Mouse (Mus musculus): ENCODE results near the gene Lep. TPM values are rescaled to one million over a fixed set of nuclear protein-coding genes. Genes with fewer than 3 reads are reported as not detected.

The Lep gene
- polyA plus RNA-seq, 1 experiment, result not detected

GRCm38 (mm10) chr6:29033981-29034646 lies 25.9 kb upstream of the Lep start:
- Histone ChIP-seq H3K27ac (ENCODE audit: insufficient read depth, low read length) (no peak overlapping the region), H3K4me3 (ENCODE audit: insufficient read depth, low read length) (no peak overlapping the region)
- TF ChIP-seq POLR2A (IDR thresholded peaks at IDR 0.05; ENCODE audit: extremely low read depth, insufficient read depth, low read length) (no peak), CTCF (IDR thresholded peaks at IDR 0.05; ENCODE audit: extremely low read depth, insufficient read depth, low read length) (no peak)

GRCm38 (mm10) chr6:29036698-29037097 lies 23.3 kb upstream of the Lep start:
- H3K27ac ChIP-seq (ENCODE audit: insufficient read depth, low read length), result no peak overlapping the region
- TF ChIP-seq CTCF (IDR thresholded peaks at IDR 0.05; ENCODE audit: extremely low read depth, insufficient read depth, low read length) (no peak), POLR2A (IDR thresholded peaks at IDR 0.05; ENCODE audit: extremely low read depth, insufficient read depth, low read length) (no peak)
- H3K4me3 ChIP-seq (ENCODE audit: insufficient read depth, low read length), result no peak overlapping the region
- H3K4me1 ChIP-seq (ENCODE audit: control insufficient read depth, insufficient read depth, low read length), result no peaks in the 10 kb centered on the region

More at GRCm38 (mm10) chr6:29033981-29034646, 25.9 kb upstream of the Lep start:
- H3K4me1 ChIP-seq (ENCODE audit: control insufficient read depth, insufficient read depth, low read length), result no peaks in the 10 kb centered on the region

DNA sequence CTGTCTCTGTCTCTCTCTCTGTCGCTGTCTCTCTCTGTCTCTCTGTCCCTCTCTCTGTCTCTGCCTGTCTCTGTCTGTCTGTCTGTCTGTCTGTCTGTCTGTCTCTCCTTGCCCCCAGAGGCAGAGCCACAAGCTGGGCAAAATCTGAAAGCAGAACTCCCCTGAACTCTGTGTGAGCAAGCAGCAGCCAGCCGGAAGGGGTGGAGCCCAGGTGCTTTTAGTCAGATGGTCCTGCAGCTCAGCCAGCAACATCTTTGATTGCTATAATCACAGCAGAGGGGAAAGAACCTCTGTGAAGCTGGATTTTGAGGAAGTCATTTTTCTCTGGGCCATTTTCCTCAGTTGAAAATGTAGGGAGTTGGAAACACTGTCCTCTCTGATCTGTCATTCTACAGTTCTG lies 19.8 kb upstream of the Lep start:
- TF ChIP-seq POLR2A (IDR thresholded peaks at IDR 0.05; ENCODE audit: extremely low read depth, insufficient read depth, low read length) (no peak), CTCF (IDR thresholded peaks at IDR 0.05; ENCODE audit: extremely low read depth, insufficient read depth, low read length) (no peak)
- Histone ChIP-seq H3K27ac (ENCODE audit: insufficient read depth, low read length) (no peak overlapping the region), H3K4me3 (ENCODE audit: insufficient read depth, low read length) (no peak overlapping the region), H3K4me1 (ENCODE audit: control insufficient read depth, insufficient read depth, low read length) (no peaks in the 10 kb centered on the region)

- Histone ChIP-seq H3K4me3 (ENCODE audit: insufficient read depth, low read length) (no peak overlapping the region), H3K27ac (ENCODE audit: insufficient read depth, low read length) (no peak overlapping the region), H3K4me1 (ENCODE audit: control insufficient read depth, insufficient read depth, low read length) (no peaks in the 10 kb centered on the region)
- no peak for TF ChIP-seq CTCF (IDR thresholded peaks at IDR 0.05; ENCODE audit: extremely low read depth, insufficient read depth, low read length)
- no peak for TF ChIP-seq POLR2A (IDR thresholded peaks at IDR 0.05; ENCODE audit: extremely low read depth, insufficient read depth, low read length)
Measured at GRCm38 (mm10) chr6:29044029-29044428, 16.0 kb upstream of the Lep start.

GRCm38 (mm10) chr6:29049926-29050325 lies 10.1 kb upstream of the Lep start:
- H3K4me1 ChIP-seq (ENCODE audit: control insufficient read depth, insufficient read depth, low read length), result no peaks in the 10 kb centered on the region
- no peak overlapping the region for H3K4me3 ChIP-seq (ENCODE audit: insufficient read depth, low read length)
- TF ChIP-seq POLR2A (IDR thresholded peaks at IDR 0.05; ENCODE audit: extremely low read depth, insufficient read depth, low read length) (no peak), CTCF (IDR thresholded peaks at IDR 0.05; ENCODE audit: extremely low read depth, insufficient read depth, low read length) (no peak)
- H3K27ac ChIP-seq (ENCODE audit: insufficient read depth, low read length), result no peak overlapping the region

DNA sequence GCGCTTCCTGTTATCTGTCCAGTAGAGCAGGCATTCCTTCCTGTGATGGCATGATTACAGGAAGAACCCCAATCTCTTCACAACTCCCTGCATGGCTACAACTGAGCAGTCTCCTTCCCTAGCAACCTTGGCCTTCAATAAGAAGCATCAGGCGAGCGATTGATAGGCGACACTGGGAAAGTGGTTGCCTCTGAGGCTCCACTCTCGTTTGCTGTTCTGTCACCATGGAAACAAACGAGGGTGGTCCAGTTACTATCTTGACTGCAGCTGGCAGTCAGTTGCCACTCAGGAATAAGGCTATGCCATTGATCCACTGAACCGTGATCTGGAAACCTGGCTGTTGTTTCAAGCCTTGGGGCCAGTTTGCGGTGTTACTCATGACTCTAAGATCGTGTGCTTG lies 7.8 kb upstream of the Lep start:
- TF ChIP-seq POLR2A (IDR thresholded peaks at IDR 0.05; ENCODE audit: extremely low read depth, insufficient read depth, low read length), result no peak
- no peak overlapping the region for H3K27ac ChIP-seq (ENCODE audit: insufficient read depth, low read length)

DNA sequence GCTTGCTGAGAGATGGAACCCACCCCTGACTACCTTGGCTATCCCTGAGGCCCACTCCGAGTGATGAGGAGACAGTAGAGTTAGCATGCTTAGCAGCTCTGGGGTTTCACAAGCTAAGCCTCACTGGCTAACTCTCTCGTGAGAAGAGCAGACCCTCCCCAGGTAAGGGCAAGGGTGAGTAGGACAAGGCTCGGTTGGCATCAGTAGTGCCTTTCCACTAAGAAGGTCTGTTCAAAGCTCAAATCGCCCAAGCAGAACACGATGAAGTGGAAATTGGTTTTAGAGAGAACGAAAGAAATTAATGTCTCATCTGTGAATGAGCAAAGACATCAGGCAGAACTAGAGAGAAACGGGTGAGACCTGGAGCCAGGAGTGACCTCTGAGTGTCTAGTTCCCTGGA lies 6.8 kb upstream of the Lep start:
- Histone ChIP-seq H3K4me1 (ENCODE audit: control insufficient read depth, insufficient read depth, low read length) (no peaks in the 10 kb centered on the region), H3K27ac (ENCODE audit: insufficient read depth, low read length) (no peak overlapping the region), H3K4me3 (ENCODE audit: insufficient read depth, low read length) (no peak overlapping the region)
- TF ChIP-seq CTCF (IDR thresholded peaks at IDR 0.05; ENCODE audit: extremely low read depth, insufficient read depth, low read length) (no peak), POLR2A (IDR thresholded peaks at IDR 0.05; ENCODE audit: extremely low read depth, insufficient read depth, low read length) (no peak)

More for the DNA sequence above, 7.8 kb upstream of the Lep start:
- no peak overlapping the region for H3K4me3 ChIP-seq (ENCODE audit: insufficient read depth, low read length)
- no peaks in the 10 kb centered on the region for H3K4me1 ChIP-seq (ENCODE audit: control insufficient read depth, insufficient read depth, low read length)

DNA sequence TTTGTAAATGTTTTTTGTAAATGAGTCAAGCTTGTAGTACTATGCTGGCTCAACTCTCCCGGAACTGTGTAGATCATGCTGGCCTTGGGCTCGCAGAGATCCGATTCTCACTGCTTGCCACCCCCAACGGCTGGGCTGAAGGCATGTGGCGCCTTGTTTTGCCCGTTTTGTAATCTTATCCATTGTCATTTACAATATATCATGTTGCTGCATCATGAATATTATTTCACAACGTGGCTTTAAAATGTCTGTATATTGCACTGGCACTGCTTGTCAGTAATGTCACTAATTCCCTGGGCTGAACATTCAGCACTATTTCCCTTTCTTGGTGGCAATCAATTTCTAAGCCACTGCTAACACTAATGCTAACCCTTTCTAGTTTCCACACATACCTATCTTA lies 3.6 kb upstream of the Lep start:
- TF ChIP-seq CTCF (IDR thresholded peaks at IDR 0.05; ENCODE audit: extremely low read depth, insufficient read depth, low read length), result no peak
- TF ChIP-seq POLR2A (IDR thresholded peaks at IDR 0.05; ENCODE audit: extremely low read depth, insufficient read depth, low read length), result no peak
- Histone ChIP-seq H3K27ac (ENCODE audit: insufficient read depth, low read length) (no peak overlapping the region), H3K4me3 (ENCODE audit: insufficient read depth, low read length) (no peak overlapping the region), H3K4me1 (ENCODE audit: control insufficient read depth, insufficient read depth, low read length) (no peaks in the 10 kb centered on the region)

GRCm38 (mm10) chr6:29066389-29066790 lies 6.4 kb downstream of the Lep start:
- no peak overlapping the region for H3K4me3 ChIP-seq (ENCODE audit: insufficient read depth, low read length)
- TF ChIP-seq CTCF (IDR thresholded peaks at IDR 0.05; ENCODE audit: extremely low read depth, insufficient read depth, low read length), result no peak
- no peak for TF ChIP-seq POLR2A (IDR thresholded peaks at IDR 0.05; ENCODE audit: extremely low read depth, insufficient read depth, low read length)
- H3K27ac ChIP-seq (ENCODE audit: insufficient read depth, low read length), result no peak overlapping the region
- no peaks in the 10 kb centered on the region for H3K4me1 ChIP-seq (ENCODE audit: control insufficient read depth, insufficient read depth, low read length)

DNA sequence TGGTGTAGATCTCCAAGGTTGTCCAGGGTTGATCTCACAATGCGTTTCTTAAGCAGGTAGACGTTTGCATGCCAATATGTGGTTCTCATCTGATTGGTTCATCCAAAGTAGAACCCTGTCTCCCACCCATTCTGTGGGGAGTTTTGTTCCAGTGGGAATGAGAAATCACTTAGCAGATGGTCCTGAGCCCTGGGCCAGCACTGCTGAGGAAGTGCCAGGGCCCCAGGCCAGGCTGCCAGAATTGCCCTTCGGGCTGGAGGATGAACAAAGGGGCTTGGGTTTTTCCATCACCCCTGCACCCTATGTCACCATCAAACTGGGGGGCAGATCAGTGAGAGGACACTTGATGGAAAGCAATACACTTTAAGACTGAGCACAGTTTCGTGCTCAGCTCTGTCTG lies 12.2 kb downstream of the Lep start:
- no peaks in the 10 kb centered on the region for H3K4me1 ChIP-seq (ENCODE audit: control insufficient read depth, insufficient read depth, low read length)
- no peak overlapping the region for H3K27ac ChIP-seq (ENCODE audit: insufficient read depth, low read length)
- no peak overlapping the region for H3K4me3 ChIP-seq (ENCODE audit: insufficient read depth, low read length)
- TF ChIP-seq POLR2A (IDR thresholded peaks at IDR 0.05; ENCODE audit: extremely low read depth, insufficient read depth, low read length), result no peak
- no peak for TF ChIP-seq CTCF (IDR thresholded peaks at IDR 0.05; ENCODE audit: extremely low read depth, insufficient read depth, low read length)

All from cortical plate, adult 2 months (tissue).